Mouse (Mus musculus) ES-E14 (cell line): ENCODE measurements around the gene Ptp4a2.

Source experiments
- CHD2 ChIP-seq: IDR thresholded peaks from 2 replicates; pipeline ENCODE4 v1.6.1; 2014; ENCODE audit warnings: mild to moderate bottlenecking, low read depth, low read length, inconsistent platforms
- HCFC1 ChIP-seq: IDR thresholded peaks from 2 replicates; pipeline ENCODE4 v1.6.1; 2012; ENCODE audit warnings: low read length, inconsistent platforms, borderline replicate concordance; ENCODE audit not compliant: insufficient read depth
- ZC3H11A ChIP-seq: IDR thresholded peaks from 2 replicates; pipeline ENCODE4 v1.6.1; 2012; ENCODE audit warnings: low read depth, mild to moderate bottlenecking, inconsistent platforms, low read length, borderline replicate concordance

DNA sequence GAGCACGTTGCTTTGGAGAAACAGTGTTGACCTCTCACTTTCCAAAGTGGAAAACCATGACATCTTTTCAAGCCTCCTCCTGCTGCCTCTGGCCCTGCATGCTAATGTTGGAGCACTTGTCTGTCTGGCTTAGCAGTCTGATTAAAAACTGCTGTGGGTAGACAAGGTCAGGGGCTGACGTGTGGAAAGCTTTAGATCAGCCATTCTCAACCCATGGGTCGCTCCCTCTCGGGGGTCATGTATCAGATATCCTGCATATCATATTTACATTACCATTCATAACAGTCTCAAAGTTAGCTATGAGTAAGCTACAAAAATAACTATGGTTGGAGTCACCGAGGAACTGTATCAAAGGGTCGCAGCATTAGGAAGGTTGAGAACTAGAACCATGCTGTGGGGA lies 57.2 kb downstream of the Ptp4a2 start:
- TF ChIP-seq CHD2: no peak
- no peak for TF ChIP-seq ZC3H11A
- no peak for TF ChIP-seq HCFC1
